Mouse (Mus musculus) lung, postnatal 0 days (tissue): ENCODE results near the gene Trmt10a. TPM values are rescaled to one million over a fixed set of nuclear protein-coding genes. Genes with fewer than 3 reads are reported as not detected.

Experiments
- ATAC-seq: fragments of 200-750 bp; cut with Nextera tagmentation; 2 replicates; pipeline ENCODE4 v1.8.0; 2017; ENCODE audit warnings: moderate library complexity
- DNase-seq: peaks from one replicate; pipeline ENCODE4 v3.0.0-alpha.2; 2016; ENCODE audit warnings: low spot score
- H3K27ac ChIP-seq: fragments of 300-500 bp; sonication (generic); 2 replicates; pipeline ENCODE4 v1.5.1; 2014; ENCODE audit warnings: antibody characterized with exemption, mild to moderate bottlenecking, low read length, mixed read lengths
- H3K27me3 ChIP-seq: fragments of 300-500 bp; sonication (generic); replicated peaks from 2 replicates; pipeline ENCODE4 v1.6.1; 2014; ENCODE audit warnings: low read length, mixed read lengths; ENCODE audit not compliant: insufficient read depth
- H3K36me3 ChIP-seq: fragments of 300-500 bp; sonication (generic); 2 replicates; pipeline ENCODE4 v1.6.1; 2014; ENCODE audit warnings: low read length, mixed read lengths; ENCODE audit not compliant: insufficient read depth
- H3K4me1 ChIP-seq: fragments of 300-500 bp; sonication (generic); 2 replicates; pipeline ENCODE4 v1.6.1; 2014; ENCODE audit warnings: antibody characterized with exemption, low read depth, low read length, mixed read lengths; ENCODE audit not compliant: insufficient read depth
- H3K4me2 ChIP-seq: fragments of 300-500 bp; sonication (generic); replicated peaks from 2 replicates; pipeline ENCODE4 v1.6.1; 2014; ENCODE audit warnings: low read depth, mild to moderate bottlenecking, low read length, moderate library complexity, mixed read lengths
- H3K4me3 ChIP-seq: fragments of 300-500 bp; sonication (generic); 2 replicates; pipeline ENCODE4 v1.5.1; 2014; ENCODE audit warnings: low read depth, low read length
- H3K9ac ChIP-seq: fragments of 300-500 bp; sonication (generic); replicated peaks from 2 replicates; pipeline ENCODE4 v1.6.1; 2014; ENCODE audit warnings: low read depth, mild to moderate bottlenecking
- H3K9me3 ChIP-seq: fragments of 300-500 bp; sonication (generic); 2 replicates; pipeline ENCODE4 v1.6.1; 2016; ENCODE audit warnings: low read length, mixed read lengths
- CTCF ChIP-seq: IDR thresholded peaks from 2 replicates; pipeline ENCODE4 v1.5.1; 2016; ENCODE audit warnings: antibody characterized with exemption, mild to moderate bottlenecking
- EP300 ChIP-seq: IDR thresholded peaks from 2 replicates; pipeline ENCODE4 v1.6.1; 2016; ENCODE audit warnings: antibody characterized with exemption, mild to moderate bottlenecking, control low read depth
- WGBS: fragments of 180-500 bp; shearing (Covaris S2); extraction: QIAGEN DNeasy Blood & Tissue Kit; methylation state at CpG from one replicate; pipeline ENCODE4 v1.1.7; 2014; 5-methylcytosine and 5-hydroxymethylcytosine counted together
- polyA plus RNA-seq: library from polyadenylated mRNA; unstranded; fragments of >200 nt; fragmentation: Nextera tagmentation; extraction: Ambion mirVana; gene quantifications from 2 replicates; pipeline ENCODE4 v1.2.1, GENCODE M21; 2015

Trmt10a gene
- polyA plus RNA-seq, 1 experiment from 2014 or later = 6.4 TPM

DNA sequence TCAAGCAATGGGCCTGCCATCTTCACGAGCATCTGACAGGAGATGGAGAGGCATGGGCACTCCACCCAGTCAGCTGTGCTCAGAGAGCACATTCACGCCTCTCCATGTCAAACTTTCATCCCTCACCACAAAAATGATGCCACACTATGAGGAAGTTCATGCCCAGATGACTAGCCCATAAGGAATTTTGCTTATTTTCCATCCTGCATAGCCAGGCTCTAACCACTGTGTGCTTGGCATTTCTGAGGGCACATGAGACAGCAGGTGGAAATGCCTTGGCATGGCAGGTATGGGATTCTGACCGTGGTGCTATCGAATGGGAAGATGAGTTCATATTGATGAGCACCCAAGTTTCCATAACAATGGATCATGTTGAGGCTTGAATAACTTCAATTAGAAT, 39.6 kb upstream of the Trmt10a start:
- Histone ChIP-seq H3K9me3 (no peaks in the 10 kb centered on the region), H3K4me2 (no peak overlapping the region), H3K27ac (no peak overlapping the region), H3K36me3 (no peaks in the 10 kb centered on the region), H3K9ac (no peak overlapping the region), H3K4me1 (no peaks in the 10 kb centered on the region), H3K27me3 (no peaks in the 10 kb centered on the region), H3K4me3 (no peak overlapping the region)
- no peak for ATAC-seq
- no peak for TF ChIP-seq CTCF
- no peak for TF ChIP-seq EP300
- no peak for DNase-seq
- WGBS = 85% methylated on average over 4 of the region's 4 CpGs

GRCm38 (mm10) chr3:138105056-138105455, 38.2 kb upstream of the Trmt10a start:
- DNase-seq (no peak), ATAC-seq (no peak)
- Histone ChIP-seq H3K27me3 (no peaks in the 10 kb centered on the region), H3K4me2 (no peak overlapping the region), H3K36me3 (no peaks in the 10 kb centered on the region), H3K9ac (no peak overlapping the region), H3K9me3 (no peaks in the 10 kb centered on the region), H3K4me1 (no peaks in the 10 kb centered on the region), H3K4me3 (no peak overlapping the region), H3K27ac (no peak overlapping the region)
- 54% methylated on average over 5 of the region's 5 CpGs for WGBS
- no peak for TF ChIP-seq EP300
- no peak for TF ChIP-seq CTCF

DNA sequence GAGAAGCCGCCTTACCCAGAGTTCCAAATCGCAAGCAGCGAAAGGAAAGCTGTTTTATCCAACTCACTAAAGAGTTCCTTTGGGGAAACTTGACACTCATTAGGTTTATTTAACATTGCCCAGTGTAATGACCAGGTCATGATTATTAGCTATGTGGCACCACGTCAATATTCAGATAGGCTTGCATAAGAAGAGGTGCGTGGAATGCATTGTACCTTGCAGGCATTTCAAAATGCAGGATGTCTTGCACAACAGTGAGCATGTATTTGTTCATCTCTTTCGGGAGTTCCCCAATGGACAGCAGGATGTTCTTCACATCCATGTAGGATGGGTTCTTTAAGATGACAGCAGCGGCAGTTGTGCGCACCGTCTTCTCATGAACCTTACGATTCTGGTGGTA, 36.4 kb upstream of the Trmt10a start:
- no peaks in the 10 kb centered on the region for H3K36me3 ChIP-seq
- no peaks in the 10 kb centered on the region for H3K27me3 ChIP-seq
- TF ChIP-seq EP300 (no peak), CTCF (no peak)
- H3K27ac ChIP-seq = no peak overlapping the region
- H3K4me3 ChIP-seq = no peak overlapping the region
- ATAC-seq = no peak
- no peak overlapping the region for H3K4me2 ChIP-seq
- DNase-seq = no peak
- H3K9ac ChIP-seq = no peak overlapping the region
- no peaks in the 10 kb centered on the region for H3K9me3 ChIP-seq
- no peaks in the 10 kb centered on the region for H3K4me1 ChIP-seq
- 87% methylated on average over 10 of the region's 10 CpGs for WGBS

DNA sequence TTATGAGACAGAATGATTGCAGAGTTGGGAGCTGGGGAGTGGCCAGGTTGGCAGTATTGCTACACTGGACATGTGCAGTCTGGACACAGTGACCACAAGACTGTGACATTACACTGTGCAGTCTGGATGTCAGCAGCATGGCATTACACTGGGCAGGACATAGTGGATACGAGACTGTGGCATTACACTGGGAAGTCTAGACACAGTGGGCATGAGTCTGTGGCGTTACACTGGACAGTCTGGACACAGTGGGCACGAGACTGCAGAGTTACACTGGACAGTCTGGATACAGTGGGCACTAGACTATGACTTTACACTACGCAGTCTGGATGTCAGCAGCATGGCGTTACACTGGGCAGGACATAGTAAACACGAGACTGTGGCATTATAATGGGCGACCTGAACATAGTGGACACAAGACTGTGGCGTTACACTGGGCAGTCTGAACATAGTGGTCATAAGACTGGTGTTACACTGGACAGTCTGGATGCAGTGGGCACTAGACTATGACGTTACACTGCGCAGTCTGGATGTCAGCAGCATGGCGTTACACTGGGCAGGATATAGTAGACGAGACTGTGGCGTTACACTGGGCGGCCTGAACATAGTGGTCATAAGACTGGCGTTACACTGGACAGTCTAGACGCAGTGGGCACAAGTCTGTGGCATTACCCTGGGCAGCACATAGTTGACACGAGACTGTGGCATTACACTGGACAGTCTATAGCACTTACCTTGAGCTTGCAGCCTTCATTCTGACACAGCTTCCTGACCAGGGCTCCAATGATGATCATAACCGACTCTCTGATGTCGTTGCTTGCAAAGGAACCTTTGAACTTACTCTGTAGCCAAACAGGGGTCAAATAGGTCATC, 32.1 kb upstream of the Trmt10a start:
- TF ChIP-seq CTCF = no peak
- no peak for TF ChIP-seq EP300
- DNase-seq = no peak
- Histone ChIP-seq H3K4me2 (no peak overlapping the region), H3K27ac (no peak overlapping the region), H3K9ac (no peak overlapping the region), H3K4me3 (no peak overlapping the region), H3K36me3 (no peaks in the 10 kb centered on the region), H3K27me3 (no peaks in the 10 kb centered on the region), H3K9me3 (no peaks in the 10 kb centered on the region), H3K4me1 (no peaks in the 10 kb centered on the region)
- no peak for ATAC-seq
- WGBS = 88% methylated on average over 19 of the region's 19 CpGs

- DNase-seq = no peak
- H3K9ac ChIP-seq = no peak overlapping the region
- H3K4me2 ChIP-seq = no peak overlapping the region
- TF ChIP-seq CTCF (no peak), EP300 (no peak)
- H3K36me3 ChIP-seq = no peaks in the 10 kb centered on the region
- ATAC-seq = no peak
- H3K9me3 ChIP-seq = no peaks in the 10 kb centered on the region
- no peaks in the 10 kb centered on the region for H3K4me1 ChIP-seq
- H3K27me3 ChIP-seq = no peaks in the 10 kb centered on the region
- no peak overlapping the region for H3K4me3 ChIP-seq
- no peak overlapping the region for H3K27ac ChIP-seq
- 84% methylated on average over 17 of the region's 17 CpGs for whole genome bisulfite sequencing
Measured at GRCm38 (mm10) chr3:138114106-138114505, 29.1 kb upstream of the Trmt10a start.

- 86% methylated on average over 4 of the region's 4 CpGs for WGBS
- H3K27ac ChIP-seq = no peak overlapping the region
- DNase-seq = no peak
- TF ChIP-seq CTCF (no peak), EP300 (no peak)
- H3K4me1 ChIP-seq = no peaks in the 10 kb centered on the region
- no peak for ATAC-seq
- H3K27me3 ChIP-seq = no peaks in the 10 kb centered on the region
- H3K4me2 ChIP-seq = no peak overlapping the region
- H3K4me3 ChIP-seq = no peak overlapping the region
- no peak overlapping the region for H3K9ac ChIP-seq
- H3K9me3 ChIP-seq = no peaks in the 10 kb centered on the region
- no peaks in the 10 kb centered on the region for H3K36me3 ChIP-seq
Measured at GRCm38 (mm10) chr3:138116871-138117270, 26.4 kb upstream of the Trmt10a start.
